Mouse (Mus musculus): ENCODE measurements around the gene Ltbp4.

DNA sequence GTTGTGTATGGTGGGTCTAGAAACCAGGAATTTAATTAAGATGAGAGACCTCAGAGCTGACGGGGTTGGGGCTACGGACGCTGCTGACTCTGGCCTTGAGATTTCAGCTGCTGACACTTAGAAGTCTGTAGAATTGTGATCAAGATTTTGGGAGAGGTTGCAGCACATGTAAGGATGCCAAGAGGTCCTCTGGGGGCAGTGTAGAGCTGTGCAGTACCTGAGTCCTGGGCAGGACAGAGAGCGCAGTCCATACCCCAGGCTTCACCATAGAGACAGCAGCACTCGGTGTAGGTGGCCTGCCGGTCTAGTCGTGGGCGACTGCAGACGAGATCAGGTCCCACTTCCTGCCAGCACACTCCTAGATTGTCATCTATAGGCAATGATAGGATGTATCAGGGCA is 29.9 kb downstream of the Ltbp4 start:
- TF ChIP-seq CTCF (IDR thresholded peaks at IDR 0.05; ENCODE audit: borderline replicate concordance, insufficient read depth, low read depth, low read length), result peak; percentile 33; the same call in 1 of the 2 replicates
- no peak for TF ChIP-seq POLR2A (IDR thresholded peaks at IDR 0.05; ENCODE audit: borderline replicate concordance, insufficient read depth, low read length)

All from cerebellum, adult 2 months (tissue).